Mouse (Mus musculus) retina, adult 2 months (tissue): ENCODE measurements around the gene 4933405O20Rik.

Source experiments
- DNase-seq: peaks from one replicate; pipeline ENCODE4 v3.0.0-alpha.2; 2012; ENCODE audit warnings: low read depth, low spot score

The 4933405O20Rik gene

DNA sequence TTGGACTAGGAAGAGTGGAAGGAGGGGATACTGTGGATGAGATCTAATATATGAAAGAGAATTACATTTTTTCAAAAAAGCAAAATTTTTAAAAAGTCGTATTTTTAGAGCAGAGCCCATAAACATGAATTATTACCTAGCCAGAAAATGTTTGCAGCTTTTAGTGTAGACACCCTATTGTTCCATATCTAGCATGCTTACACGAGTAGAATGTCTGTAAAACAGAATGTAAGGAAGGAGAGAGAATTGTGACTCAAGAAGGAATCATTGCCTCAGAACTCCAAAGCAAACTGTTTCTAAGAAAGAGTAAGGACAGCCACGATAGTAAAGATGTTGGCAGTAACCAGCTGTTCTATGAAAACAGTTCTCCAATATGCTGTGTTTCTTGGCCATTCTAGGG is at the start of gene 4933405O20Rik:
Gene 4933405O20Rik (plus strand): TSS at position 301 of the 400 bp plus-strand sequence.
- no peak for DNase-seq

DNA sequence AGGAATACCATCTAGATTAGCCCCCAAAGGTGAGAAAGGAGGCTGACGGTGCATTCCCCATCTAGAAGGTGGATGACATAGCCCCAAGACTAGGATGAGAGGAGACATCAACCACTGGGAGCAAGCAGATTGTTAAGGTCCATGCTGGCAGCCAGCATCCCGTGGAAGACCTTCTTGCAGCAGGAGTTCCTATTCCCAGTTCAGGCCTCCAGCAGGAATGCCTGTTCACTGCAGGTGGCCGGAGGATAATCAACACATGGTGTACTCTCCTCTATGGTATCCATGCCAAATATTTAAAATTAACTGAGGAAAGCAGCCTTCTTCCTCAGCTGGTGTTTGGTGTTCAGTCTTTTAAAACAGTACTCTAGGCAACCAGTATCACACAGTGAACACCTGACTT is 49.4 kb upstream of the 4933405O20Rik start:
- DNase-seq: no peak

DNA sequence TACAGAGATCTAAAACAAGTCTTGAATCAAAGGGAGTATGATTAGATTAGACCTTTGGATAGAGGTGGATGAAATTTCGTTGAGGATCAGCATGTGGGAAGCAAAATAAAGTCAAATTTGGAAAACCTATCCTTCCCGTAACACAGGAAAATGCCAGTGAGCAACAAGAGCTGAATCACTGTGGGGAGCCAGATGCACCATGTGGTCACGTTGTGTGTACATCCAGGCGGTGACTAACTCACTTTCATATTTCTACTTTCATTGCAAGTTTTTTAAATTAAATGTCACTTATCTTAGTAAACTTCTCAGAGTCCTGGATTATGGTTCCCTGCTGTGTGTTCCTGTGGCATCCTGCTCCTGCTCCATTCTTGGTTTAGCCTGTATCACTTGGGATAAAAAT is 47.6 kb upstream of the 4933405O20Rik start:
- DNase-seq: no peak

DNA sequence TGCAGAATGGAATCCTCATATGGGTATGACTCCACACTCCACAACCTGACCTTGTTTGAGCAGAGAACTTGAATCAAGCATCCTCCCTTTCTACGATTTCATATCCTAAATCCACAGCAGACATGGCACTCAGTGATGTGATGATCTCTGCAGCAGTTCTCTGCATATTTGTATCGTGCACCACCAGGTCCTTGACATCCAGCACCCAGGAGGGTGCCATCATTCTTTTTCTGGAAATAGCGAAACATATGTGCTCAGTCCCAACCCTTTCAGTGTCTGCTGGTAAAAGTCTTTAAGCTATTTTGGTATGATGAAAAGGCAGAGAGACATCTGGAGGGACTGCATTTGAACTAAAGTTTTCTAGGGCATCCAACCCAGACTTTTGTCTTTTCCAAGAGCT is 36.3 kb upstream of the 4933405O20Rik start:
- no peak for DNase-seq

DNA sequence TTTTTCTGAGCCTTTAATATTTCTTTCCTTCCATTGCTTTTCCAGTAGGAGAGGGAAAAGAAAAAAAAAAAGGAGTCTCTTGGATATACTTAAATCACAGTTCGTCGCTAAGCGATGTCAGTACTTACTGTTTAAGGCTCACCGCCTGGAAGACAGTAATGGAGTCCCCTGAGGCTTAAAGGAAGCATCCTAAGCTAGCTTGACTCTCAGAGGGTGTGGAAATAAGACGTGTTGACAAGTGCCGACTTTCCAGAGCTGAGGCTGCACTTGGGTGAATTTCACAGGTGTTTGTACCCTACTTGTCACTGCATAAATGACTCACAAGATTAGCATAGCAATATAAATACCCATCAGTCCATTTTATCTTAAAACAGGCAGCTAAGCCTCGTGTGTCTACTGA is 25.1 kb upstream of the 4933405O20Rik start:
- no peak for DNase-seq

DNA sequence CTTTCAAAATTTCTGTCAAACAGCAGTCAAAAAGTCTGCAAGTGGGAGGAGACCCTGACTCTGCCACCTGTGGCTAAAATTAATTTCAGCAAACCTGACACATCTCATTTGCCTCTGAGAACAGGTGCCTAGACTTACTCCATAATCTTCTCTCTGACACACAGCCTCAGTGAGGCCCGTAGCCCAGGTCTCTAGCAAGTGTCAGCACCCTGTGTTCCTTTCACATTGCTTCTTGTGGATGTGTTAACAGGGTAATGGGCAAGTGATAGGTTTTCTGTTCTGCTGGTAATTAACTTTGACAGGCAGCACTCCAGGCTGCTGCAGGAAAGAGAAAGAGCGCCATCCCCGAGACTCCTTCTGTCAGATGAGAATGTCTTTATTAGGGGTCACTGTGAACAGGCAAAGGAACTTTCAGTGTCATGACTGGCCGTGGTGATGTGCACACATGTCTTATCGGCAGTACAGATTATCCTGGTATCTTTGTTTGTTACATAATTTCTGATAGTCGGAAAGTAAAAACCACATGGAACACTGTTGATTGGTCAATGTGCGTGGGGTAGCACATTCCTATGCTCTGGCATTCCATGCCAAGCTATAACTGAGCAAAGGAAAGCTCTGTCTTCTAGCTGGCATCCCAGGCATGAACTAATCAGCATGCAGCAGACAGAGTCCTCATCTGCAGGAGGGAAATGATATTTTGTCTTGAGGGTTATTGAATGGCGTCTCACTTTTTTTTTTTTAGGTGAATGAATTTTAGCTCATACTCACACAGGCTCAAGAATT is 10.2 kb upstream of the 4933405O20Rik start:
- no peak for DNase-seq

DNA sequence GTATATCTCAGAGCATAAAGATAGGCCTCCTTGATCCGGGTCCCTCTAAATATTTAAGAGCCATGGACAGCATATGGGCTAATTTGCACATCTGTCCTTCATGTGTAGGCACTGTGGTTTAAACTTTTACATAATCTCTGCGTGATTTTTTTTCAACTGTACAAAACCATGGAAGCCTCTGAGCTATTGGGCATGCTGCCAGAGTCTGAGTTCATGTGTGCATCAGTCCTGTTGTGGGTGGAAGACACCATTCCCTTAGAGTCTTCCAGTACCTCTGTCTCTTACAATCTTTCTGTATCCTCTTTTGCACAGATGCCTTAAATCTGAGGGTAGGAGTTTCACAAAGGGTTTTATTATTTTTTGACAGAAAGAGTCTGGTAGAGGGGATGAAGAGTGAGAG is 15.1 kb downstream of the 4933405O20Rik start:
- DNase-seq: no peak

DNA sequence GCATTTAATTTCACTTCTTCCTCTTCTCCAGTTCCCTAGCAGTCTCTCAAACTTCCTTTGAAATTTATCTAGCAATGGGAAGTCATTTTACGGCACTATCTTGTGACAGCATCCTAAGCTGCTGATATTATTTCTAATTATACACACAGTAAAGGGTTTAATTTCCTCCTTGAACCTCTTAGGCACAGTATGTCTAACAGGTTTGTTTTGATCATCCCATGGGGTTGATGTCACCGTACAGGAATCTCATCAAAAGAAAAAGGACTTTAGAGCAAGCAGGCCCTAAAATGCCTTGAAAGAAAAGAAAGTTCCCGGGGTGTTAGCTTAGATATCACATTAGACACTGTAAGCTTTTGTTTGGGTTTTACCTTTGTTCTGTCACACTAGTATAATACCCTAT is 30.2 kb downstream of the 4933405O20Rik start:
- DNase-seq: no peak

DNA sequence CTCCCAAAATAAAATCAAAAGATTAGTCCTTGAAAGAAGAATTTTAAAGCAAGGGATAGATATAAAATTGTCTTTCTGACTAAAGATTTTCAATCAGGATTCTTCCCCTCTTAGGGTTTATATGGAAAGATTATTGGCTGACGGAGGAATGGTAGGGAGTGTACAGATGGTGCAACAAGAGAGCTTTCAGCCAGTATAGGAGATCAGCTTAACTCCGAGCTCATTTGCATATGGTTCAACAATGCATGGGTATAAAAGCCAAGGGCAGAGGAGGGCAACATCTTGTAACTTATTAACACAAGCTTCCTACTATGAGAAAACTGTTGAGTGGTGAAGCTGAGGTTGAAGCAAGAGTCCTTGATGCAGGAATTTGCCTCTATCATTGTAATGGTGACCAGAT is 34.2 kb downstream of the 4933405O20Rik start:
- no peak for DNase-seq
